Mouse (Mus musculus): Measurements from ENCODE around the gene Psmc2.

DNA sequence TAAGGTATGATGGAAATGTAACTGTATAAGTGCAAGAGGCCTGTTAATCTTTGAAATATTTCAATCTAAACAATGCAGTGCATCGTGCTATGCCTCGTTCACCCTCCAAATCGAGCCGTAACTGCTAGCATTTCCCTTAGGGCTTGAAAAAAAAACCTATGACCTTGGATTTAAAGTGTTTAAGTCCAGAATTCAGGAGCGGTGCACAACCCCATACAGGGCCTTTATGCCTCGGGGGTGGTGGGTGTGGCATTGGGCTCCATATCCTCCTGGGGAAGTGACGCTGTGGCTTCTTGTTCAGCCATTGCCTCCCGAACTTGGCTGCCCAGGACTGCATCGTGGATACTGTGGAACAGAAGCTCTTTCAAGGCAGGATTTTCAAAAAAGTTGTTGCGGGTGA, 25.8 kb downstream of the Psmc2 start:
- no peak for TF ChIP-seq POLR2A (IDR thresholded peaks at IDR 0.05; ENCODE audit: borderline replicate concordance, control insufficient read depth, low read depth, low read length)
- no peak for TF ChIP-seq CTCF (IDR thresholded peaks at IDR 0.05; ENCODE audit: control insufficient read depth, insufficient read depth, low read length)
